Mouse (Mus musculus) megakaryocyte, embryonic 14.5 days (primary cell): ENCODE measurements around the gene Kcng3. TPM values are rescaled to one million over a fixed set of nuclear protein-coding genes. Genes with fewer than 3 reads are reported as not detected.

Experiments used
- H3K27me3 ChIP-seq: replicated peaks from 2 replicates; pipeline ENCODE3; 2012; ENCODE audit warnings: inconsistent platforms
- H3K36me3 ChIP-seq: replicated peaks from 2 replicates; pipeline ENCODE3; 2012; ENCODE audit warnings: low read length, inconsistent platforms, mixed read lengths
- H3K4me1 ChIP-seq: 2 replicates; pipeline ENCODE4 v1.6.1; 2012; ENCODE audit warnings: inconsistent platforms
- H3K4me3 ChIP-seq: replicated peaks from 2 replicates; pipeline ENCODE3; 2012; ENCODE audit warnings: moderate library complexity, mild to moderate bottlenecking, inconsistent platforms
- H3K9me3 ChIP-seq: 2 replicates; pipeline ENCODE4 v1.6.1; 2012; ENCODE audit warnings: inconsistent platforms
- FLI1 ChIP-seq: IDR thresholded peaks from 2 replicates; pipeline ENCODE4 v1.6.1; 2012; ENCODE audit warnings: low read length, inconsistent platforms, mixed read lengths
- GATA1 ChIP-seq: IDR thresholded peaks from 3 replicates; pipeline ENCODE4 v1.6.1; 2012; ENCODE audit warnings: mixed read lengths, low read length, inconsistent platforms, borderline replicate concordance
- polyA plus RNA-seq: library from polyadenylated mRNA; stranded (reverse); fragments of >175 nt; gene quantifications from 2 replicates; pipeline ENCODE4 v1.2.3, GENCODE M21; 2012; ENCODE audit warnings: low replicate concordance; ENCODE audit not compliant: insufficient read depth

The Kcng3 gene
- polyA plus RNA-seq, 1 experiment = not detected

DNA sequence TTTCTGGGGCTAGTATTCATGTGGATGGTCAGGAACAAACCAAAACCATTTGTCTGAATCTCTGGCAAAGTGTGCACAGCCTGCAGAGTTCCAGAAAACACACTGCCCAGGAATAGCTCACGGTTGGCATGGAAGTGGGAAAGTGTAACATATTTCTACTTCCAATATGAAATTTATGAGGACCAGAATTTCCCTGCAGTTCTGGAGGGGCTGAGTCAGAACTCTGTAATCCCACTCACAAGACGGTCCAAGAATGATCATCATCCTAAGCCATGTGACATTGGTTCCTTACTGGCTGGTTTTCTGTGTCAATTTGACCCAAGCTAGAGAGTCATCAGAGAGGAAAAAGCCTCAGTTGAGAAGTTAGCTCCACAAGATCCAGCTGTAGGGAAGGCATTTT lies 89.3 kb downstream of the Kcng3 start:
- TF ChIP-seq FLI1 (no peak), GATA1 (no peak)
- H3K27me3 ChIP-seq = peaks cover 43% of the 10 kb centered on the region
- H3K4me1 ChIP-seq = peaks cover 3% of the 10 kb centered on the region; the same call in 1 of the 2 replicates
- H3K9me3 ChIP-seq = peaks cover 4% of the 10 kb centered on the region; the same call in 1 of the 2 replicates
- no peaks in the 10 kb centered on the region for H3K36me3 ChIP-seq
- H3K4me3 ChIP-seq = no peak overlapping the region

DNA sequence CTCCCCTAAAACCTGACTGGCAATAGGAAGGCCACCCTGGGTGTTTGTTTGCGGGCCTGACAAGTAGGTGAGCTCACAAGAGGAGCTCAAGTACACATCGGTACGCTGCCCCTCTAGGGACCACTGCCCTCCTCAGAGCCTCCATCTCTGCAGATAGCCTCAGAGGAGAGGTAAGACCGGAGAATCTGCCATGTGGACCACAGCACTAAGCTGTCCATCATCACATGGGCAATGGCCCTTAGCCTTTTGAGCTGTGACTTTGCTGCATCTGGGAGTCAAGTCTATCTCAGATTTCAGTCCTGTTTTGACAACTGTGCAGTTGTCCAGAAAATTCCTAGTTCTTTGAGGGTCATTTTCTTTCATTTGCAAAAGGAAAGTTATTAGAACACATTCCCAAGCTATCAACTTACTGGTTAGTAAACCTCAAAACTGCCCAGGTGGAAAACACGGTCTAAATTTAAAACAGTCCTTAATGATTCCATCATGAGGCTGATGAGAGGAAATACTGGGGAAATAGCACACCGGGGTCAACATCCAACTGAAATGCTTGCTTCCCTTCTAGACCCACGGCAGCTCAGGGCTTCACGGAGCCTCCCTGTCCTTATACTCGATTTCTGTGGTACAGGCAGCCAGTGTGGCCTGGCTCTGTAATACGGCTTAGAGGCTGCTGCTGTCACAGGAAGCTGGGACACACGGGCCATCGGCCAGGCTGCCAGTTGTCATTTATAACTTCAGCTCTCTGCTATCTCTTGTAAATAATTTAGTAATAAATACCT lies 92.2 kb downstream of the Kcng3 start:
- Histone ChIP-seq H3K4me3 (no peak overlapping the region), H3K27me3 (peaks cover 32% of the 10 kb centered on the region), H3K36me3 (no peaks in the 10 kb centered on the region), H3K4me1 (peaks cover 9% of the 10 kb centered on the region), H3K9me3 (peaks cover 1% of the 10 kb centered on the region)
- TF ChIP-seq GATA1 = no peak
- TF ChIP-seq FLI1 = no peak

- TF ChIP-seq GATA1 (no peak), FLI1 (no peak)
- H3K9me3 ChIP-seq = peaks cover 9% of the 10 kb centered on the region
- H3K4me3 ChIP-seq = no peak overlapping the region
- no peaks in the 10 kb centered on the region for H3K36me3 ChIP-seq
- peaks cover 32% of the 10 kb centered on the region for H3K27me3 ChIP-seq
- H3K4me1 ChIP-seq = peaks cover 9% of the 10 kb centered on the region
These were observed 93.0 kb downstream of the Kcng3 start for GRCm38 (mm10) chr17:83538694-83539093.

DNA sequence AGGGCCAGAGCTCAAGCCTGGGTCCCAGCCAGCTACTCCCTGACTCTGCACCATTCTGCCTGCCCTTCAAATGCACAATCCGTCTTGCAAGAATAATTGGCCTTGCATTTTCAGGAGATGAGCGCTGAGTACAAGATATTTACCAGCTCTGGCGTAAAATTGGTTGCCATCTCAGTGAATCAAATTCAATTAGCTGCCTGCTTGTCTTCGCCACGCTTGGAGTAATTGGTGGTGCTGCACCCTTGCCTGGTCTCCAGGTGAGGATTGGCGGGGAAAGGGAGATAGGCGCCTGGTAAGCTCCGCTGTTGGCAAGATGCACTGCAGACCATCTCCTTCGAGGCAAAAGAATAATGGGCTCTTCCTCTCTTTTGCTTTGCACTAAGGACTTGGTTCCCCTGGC lies 93.6 kb downstream of the Kcng3 start:
- H3K4me3 ChIP-seq = no peak overlapping the region
- H3K4me1 ChIP-seq = peaks cover 9% of the 10 kb centered on the region
- H3K9me3 ChIP-seq = peaks cover 10% of the 10 kb centered on the region
- TF ChIP-seq GATA1 (no peak), FLI1 (no peak)
- no peaks in the 10 kb centered on the region for H3K36me3 ChIP-seq
- peaks cover 31% of the 10 kb centered on the region for H3K27me3 ChIP-seq

Other genes starting within 250 kb of the Kcng3 start
- gene Cox7a2l, start 114.6 kb downstream of the Kcng3 start, polyA plus RNA-seq = 8.5 and 30.9 TPM in 2 replicates
- 183 and 216 TPM in 2 replicates for gene Mta3, start 74.3 kb upstream of the Kcng3 start, polyA plus RNA-seq
- gene Haao, start 216.1 kb upstream of the Kcng3 start, polyA plus RNA-seq = 1.9 TPM in 1 of 2 replicates, not detected in the other